Mouse (Mus musculus) bone marrow, adult 2 months (tissue): ENCODE measurements around the gene Gm42417.

Experiments
- CTCF ChIP-seq: fragments of 200-500 bp; IDR thresholded peaks from 2 replicates; pipeline ENCODE4 v1.5.1; 2011; ENCODE audit warnings: low read length, control low read depth; ENCODE audit not compliant: control insufficient read depth, insufficient read depth
- POLR2A ChIP-seq: fragments of 200-500 bp; IDR thresholded peaks from 2 replicates; pipeline ENCODE4 v1.6.1; 2011; ENCODE audit warnings: low read depth, mild to moderate bottlenecking, control low read depth, low read length, borderline replicate concordance; ENCODE audit not compliant: control insufficient read depth

DNA sequence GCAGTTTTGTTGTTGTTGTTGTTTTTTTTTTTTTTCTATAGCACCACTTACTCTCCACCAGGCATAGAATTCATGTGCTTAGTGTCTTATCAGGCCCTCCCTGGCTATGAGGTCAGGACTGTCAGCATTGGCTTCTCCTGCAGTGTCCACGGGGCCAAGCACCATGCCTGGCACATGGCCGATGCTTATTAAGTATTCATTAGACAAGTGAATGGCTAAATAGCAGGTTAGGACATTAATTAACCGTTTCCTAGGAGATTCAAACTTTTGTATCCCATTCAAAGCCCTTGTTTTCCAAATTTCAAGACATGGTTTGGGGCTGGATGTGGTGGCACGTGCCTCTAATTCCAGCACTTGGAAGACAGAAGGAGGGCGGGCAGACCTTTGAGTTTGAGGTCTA lies 42.0 kb upstream of the Gm42417 start:
- no peak for TF ChIP-seq CTCF
- no peak for TF ChIP-seq POLR2A
